Mouse (Mus musculus): Measurements from ENCODE around the gene Il15ra. TPM values are rescaled to one million over a fixed set of nuclear protein-coding genes. Genes with fewer than 3 reads are reported as not detected.
A peak's percentile ranks its signal among the peaks of the same experiment; 100 is the strongest.

Gene Il15ra
- polyA plus RNA-seq, 1 experiment from 2014 or later: 8.8 TPM

DNA sequence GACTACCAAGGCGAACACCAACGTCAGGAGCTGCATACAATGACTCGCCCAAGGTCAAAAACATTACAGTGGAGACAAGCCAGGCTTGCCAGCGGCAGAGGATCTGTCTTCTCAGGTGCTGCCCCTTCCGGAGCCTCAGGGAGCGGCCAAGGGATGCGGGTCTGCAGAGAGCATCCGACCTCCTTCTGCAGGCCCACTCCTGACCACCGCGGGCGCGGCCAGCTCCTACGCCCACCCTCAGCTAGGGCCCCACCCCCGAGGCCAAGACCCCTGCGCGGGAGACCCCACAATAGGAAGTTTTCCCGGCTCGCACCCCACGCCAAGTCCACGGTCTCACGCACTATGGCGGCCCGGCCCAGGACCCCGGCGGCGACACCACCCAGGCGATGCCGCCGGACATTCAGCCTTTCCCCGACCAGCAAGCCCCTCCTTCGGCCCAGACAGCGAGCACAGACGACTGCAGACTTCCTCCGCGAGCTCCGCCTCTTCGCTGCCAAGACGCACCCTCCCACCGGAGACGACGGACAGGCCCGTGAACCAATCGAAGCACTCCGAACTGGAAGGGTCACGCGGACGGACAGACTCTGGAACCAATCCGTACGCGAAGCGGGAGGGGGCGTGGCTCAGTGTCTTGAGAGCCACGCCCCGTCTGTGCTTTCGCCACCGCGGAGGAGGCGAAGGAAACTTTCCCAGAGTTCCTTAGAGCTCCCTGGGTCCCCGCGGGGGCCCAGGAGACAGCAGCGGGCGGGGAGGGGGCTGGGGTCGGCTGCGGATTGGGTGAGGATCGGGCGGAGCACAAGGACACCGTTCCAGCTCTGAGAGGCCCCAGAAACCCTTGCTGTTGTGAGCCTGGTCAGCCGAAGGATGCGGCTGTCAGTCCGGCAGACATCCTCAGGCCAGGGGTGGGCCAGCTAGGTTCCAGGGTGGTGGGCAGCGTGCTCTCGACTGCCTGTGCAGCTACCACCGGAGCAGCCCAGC lies 72.3 kb downstream of the Il15ra start, which contains the start of the genes Fbh1 and Ankrd16:
TSS of gene Fbh1 (minus strand) at position 492 of the 978 bp plus-strand sequence.
TSS of gene Ankrd16 (plus strand) at position 786 of the 978 bp plus-strand sequence.
- no peaks in the 10 kb centered on the region for H3K27me3 ChIP-seq (ENCODE audit: control insufficient read depth, insufficient read depth, low read depth, low read length)
- H3K4me3 ChIP-seq (ENCODE audit: low read depth, low read length): peak within 1 kb of the TSS; percentile 89
- H3K36me3 ChIP-seq (ENCODE audit: control insufficient read depth, insufficient read depth): peaks cover 6% of the 10 kb centered on the region
- peak within 1 kb of the TSS; percentile 100 for H3K4me2 ChIP-seq (ENCODE audit: low read depth, low read length)
- ATAC-seq (ENCODE audit: low read depth): peak; percentile 94
- peak within 1 kb of the TSS; percentile 90 for H3K9ac ChIP-seq (ENCODE audit: low read depth, low read length)
- no peaks in the 10 kb centered on the region for H3K9me3 ChIP-seq (replicated peaks; ENCODE audit: control insufficient read depth, low read length)
- peak within 1 kb of the TSS; percentile 90 for H3K27ac ChIP-seq (ENCODE audit: low read length)
- peaks cover 17% of the 10 kb centered on the region for H3K4me1 ChIP-seq (ENCODE audit: control insufficient read depth, low read depth, low read length)
- WGBS (ENCODE audit: insufficient replicate concordance): under 1% methylated on average over 72 of the region's 73 CpGs

DNA sequence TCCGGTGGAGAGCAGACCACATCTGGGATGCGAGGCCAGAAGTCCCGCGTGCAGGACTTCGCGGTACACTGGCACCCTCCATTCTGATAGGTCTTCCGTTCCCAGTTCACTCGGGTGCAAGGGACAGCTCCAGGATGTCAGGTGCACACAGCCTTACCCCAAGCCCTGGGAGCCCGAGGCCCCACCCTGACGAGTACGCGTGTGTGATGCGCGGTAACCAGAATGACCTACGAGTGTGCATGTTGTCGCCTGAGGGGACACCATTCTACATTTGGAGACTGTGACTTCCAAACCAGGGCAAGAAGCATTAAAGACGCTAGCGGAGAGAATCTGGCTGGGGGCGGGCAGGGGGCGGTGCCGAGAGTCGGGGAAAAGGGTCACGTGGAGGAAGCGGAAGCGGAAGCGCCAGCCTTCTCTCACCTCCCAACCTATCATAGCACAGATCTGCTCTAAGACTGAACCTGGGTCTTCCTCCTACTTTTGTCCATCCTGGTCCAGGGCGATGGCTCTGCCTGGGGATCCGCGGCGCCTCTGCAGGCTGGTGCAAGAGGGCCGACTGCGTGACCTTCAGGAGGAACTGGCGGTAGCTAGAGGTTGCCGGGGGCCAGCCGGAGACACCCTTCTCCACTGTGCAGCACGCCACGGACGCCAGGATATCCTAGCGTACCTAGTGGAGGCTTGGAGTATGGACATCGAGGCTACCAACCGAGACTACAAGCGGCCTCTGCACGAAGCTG lies 73.2 kb downstream of the Il15ra start:
- Histone ChIP-seq H3K27me3 (ENCODE audit: control insufficient read depth, insufficient read depth, low read depth, low read length) (no peaks in the 10 kb centered on the region), H3K36me3 (ENCODE audit: control insufficient read depth, insufficient read depth) (peaks cover 6% of the 10 kb centered on the region), H3K27ac (ENCODE audit: low read length) (peak overlapping the region; percentile 90), H3K9me3 (replicated peaks; ENCODE audit: control insufficient read depth, low read length) (no peaks in the 10 kb centered on the region), H3K4me1 (ENCODE audit: control insufficient read depth, low read depth, low read length) (peaks cover 17% of the 10 kb centered on the region), H3K4me3 (ENCODE audit: low read depth, low read length) (peak overlapping the region; percentile 89), H3K4me2 (ENCODE audit: low read depth, low read length) (peak overlapping the region; percentile 100), H3K9ac (ENCODE audit: low read depth, low read length) (peak overlapping the region; percentile 75)
- WGBS (ENCODE audit: insufficient replicate concordance): under 1% methylated on average over 43 of the region's 43 CpGs
- ATAC-seq (ENCODE audit: low read depth): peak; percentile 79

Other genes starting within 250 kb of the Il15ra start
- 5.8 and 6.1 TPM in 2 replicates for gene Pfkfb3, start 151.2 kb upstream of the Il15ra start, polyA plus RNA-seq (2015; fragmentation: Nextera tagmentation; extraction: Ambion mirVana)
- 43.9 and 48.7 TPM in 2 replicates for gene Rbm17, start 101.1 kb upstream of the Il15ra start, polyA plus RNA-seq (2015; fragmentation: Nextera tagmentation; extraction: Ambion mirVana)
- gene Gm17490, start 79.0 kb upstream of the Il15ra start, polyA plus RNA-seq (2015; fragmentation: Nextera tagmentation; extraction: Ambion mirVana): not detected in 2 replicates
- gene Il2ra, start 62.5 kb upstream of the Il15ra start, polyA plus RNA-seq (2015; fragmentation: Nextera tagmentation; extraction: Ambion mirVana): not detected in 2 replicates
- 25.9 and 27.7 TPM in 2 replicates for gene Fbh1, start 72.3 kb downstream of the Il15ra start, polyA plus RNA-seq (2015; fragmentation: Nextera tagmentation; extraction: Ambion mirVana)
- 10.6 and 12.2 TPM in 2 replicates for gene Ankrd16, start 72.6 kb downstream of the Il15ra start, polyA plus RNA-seq (2015; fragmentation: Nextera tagmentation; extraction: Ambion mirVana)

Measured in liver, embryonic 16.5 days (tissue).